Mouse (Mus musculus) thymus, adult 2 months (tissue): Measurements from ENCODE around the gene Rnf7.

ENCODE experiments used
- CTCF ChIP-seq: fragments of 200-500 bp; IDR thresholded peaks from 2 replicates; pipeline ENCODE4 v1.5.1; 2012; ENCODE audit warnings: mild to moderate bottlenecking, control low read depth, low read length, moderate library complexity, borderline replicate concordance; ENCODE audit not compliant: control insufficient read depth, poor library complexity, insufficient read depth; ENCODE audit errors: extremely low read depth
- POLR2A ChIP-seq: fragments of 200-500 bp; IDR thresholded peaks from 2 replicates; pipeline ENCODE4 v1.6.1; 2012; ENCODE audit warnings: mild to moderate bottlenecking, low read length, control low read depth, moderate library complexity; ENCODE audit not compliant: control insufficient read depth, poor library complexity, insufficient read depth; ENCODE audit errors: extremely low read depth

DNA sequence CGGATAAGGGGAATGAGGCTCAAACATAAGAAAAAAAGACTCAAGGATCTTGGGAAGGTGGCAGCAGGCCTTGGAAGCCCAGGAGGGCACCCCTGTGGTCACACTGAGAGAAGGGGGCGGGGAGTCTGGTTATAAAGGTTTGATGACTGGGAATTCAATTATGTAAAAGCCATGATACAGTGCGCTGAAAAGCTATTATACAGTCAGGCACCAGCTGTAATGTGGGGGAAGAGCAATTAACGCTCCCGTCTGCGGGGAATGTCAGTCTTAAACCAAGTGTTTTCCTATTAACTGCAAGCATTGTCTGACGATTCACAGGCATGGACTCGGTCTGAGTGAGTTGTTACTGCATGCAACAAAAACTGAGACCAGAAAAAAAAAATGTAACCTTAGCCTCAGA lies 22.9 kb downstream of the Rnf7 start:
- no peak for TF ChIP-seq CTCF
- TF ChIP-seq POLR2A = no peak
